Mouse (Mus musculus): ENCODE measurements around the gene Tssk2.

Tssk2 gene

DNA sequence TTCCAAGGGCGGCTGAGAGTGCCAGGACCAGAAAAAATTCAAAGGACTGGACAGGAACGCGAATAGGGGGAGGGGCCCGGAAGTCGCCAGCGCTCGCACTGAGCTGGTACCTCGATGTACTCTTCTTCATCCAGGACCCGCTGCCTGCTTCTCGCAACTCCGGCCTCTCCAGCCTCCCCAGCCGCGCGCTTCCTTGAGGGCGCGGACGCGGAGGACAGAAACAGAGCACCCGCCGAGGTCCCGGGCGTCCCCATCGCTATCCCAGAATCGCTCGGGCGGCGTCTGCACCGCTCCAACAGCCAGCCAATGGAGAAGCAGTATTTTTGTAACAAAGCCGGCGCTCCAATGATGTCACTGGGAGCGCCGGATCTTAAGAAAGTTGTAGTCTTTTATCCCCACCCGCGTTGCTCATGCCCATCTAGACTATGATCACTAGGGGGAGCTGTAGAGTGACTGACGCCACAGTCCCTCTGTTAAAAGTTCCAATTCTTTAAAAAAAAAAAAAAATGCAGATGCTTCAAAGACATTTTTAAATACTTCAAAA, 12.7 kb downstream of the Tssk2 start, which contains the start of gene Ess2:
Ess2 (minus strand) TSS at position 297 of the 544 bp plus-strand sequence.
- DNase-seq (ENCODE audit: low read depth, low spot score) = peak; percentile 99

- no peak for DNase-seq (ENCODE audit: low read depth, low spot score)
These were observed 16.1 kb downstream of the Tssk2 start, which contains the start of gene Gsc2 for GRCm38 (mm10) chr16:17914307-17915249. Gene Gsc2, minus strand, starts transcription at chr16:17915059.

DNA sequence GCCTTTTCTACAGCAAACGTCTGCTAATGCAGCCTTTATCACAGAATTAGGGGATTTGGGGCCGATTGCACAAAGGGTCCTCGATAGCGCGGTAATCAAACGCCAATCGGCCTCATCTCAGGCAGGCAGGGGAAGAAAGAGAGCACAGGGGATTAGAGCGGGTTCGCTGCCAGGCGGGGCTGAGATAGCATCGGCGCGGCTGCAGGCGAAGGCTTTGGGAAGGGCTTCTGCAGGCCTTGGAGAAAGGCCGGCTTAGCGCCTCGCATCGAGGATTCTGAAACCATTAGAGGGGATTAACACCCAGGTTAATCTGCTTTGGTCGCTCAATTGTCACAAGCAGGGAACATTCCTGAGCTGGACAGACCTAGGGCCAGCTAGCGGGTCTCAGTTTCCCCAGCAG, 22.1 kb downstream of the Tssk2 start:
- no peak for DNase-seq (ENCODE audit: low read depth, low spot score)

GRCm38 (mm10) chr16:17921325-17922162, 23.1 kb downstream of the Tssk2 start:
- peak; percentile 99 for DNase-seq (ENCODE audit: low read depth, low spot score)

- DNase-seq (ENCODE audit: low read depth, low spot score) = no peak
These were observed 23.7 kb downstream of the Tssk2 start for GRCm38 (mm10) chr16:17922163-17922538.

GRCm38 (mm10) chr16:17927351-17928082, 29.1 kb downstream of the Tssk2 start:
- peak; percentile 39 for DNase-seq (ENCODE audit: low read depth, low spot score)

DNA sequence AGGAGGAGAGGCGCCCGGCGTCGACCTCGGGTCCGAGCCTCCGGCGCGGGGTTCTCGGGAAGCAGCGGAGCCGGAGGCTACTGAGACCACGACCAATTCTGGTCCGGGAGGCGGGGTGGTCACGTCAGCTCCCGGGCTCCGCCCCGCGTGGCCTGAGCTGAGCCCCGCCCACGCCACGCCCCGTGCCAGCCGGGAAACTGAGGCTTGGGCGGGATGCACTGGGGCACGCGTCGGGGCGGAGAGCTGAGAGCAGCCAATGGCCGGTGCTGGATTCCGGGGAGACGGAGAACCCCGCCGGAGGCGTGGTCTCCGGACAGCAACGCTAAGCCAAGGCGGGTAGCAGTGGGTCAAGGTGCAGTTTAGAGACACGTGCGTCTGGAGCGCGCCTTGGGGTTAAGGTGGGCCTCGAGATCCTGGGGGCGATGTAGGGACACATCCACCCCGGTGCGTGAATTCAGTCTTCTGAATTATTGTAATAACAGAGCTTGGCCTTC, 29.7 kb downstream of the Tssk2 start, which contains the start of gene Slc25a1:
Slc25a1 (minus strand) TSS at position 133 of the 494 bp plus-strand sequence.
- peak; percentile 63 for DNase-seq (ENCODE audit: low read depth, low spot score)

GRCm38 (mm10) chr16:17928627-17929104, 30.2 kb downstream of the Tssk2 start:
- peak; percentile 99 for DNase-seq (ENCODE audit: low read depth, low spot score)

GRCm38 (mm10) chr16:17929211-17929610, 30.8 kb downstream of the Tssk2 start:
- no peak for DNase-seq (ENCODE audit: low read depth, low spot score)

GRCm38 (mm10) chr16:17929631-17930030, 31.2 kb downstream of the Tssk2 start:
- DNase-seq (ENCODE audit: low read depth, low spot score) = no peak

GRCm38 (mm10) chr16:17931906-17932460, 33.5 kb downstream of the Tssk2 start:
- DNase-seq (ENCODE audit: low read depth, low spot score) = no peak

DNA sequence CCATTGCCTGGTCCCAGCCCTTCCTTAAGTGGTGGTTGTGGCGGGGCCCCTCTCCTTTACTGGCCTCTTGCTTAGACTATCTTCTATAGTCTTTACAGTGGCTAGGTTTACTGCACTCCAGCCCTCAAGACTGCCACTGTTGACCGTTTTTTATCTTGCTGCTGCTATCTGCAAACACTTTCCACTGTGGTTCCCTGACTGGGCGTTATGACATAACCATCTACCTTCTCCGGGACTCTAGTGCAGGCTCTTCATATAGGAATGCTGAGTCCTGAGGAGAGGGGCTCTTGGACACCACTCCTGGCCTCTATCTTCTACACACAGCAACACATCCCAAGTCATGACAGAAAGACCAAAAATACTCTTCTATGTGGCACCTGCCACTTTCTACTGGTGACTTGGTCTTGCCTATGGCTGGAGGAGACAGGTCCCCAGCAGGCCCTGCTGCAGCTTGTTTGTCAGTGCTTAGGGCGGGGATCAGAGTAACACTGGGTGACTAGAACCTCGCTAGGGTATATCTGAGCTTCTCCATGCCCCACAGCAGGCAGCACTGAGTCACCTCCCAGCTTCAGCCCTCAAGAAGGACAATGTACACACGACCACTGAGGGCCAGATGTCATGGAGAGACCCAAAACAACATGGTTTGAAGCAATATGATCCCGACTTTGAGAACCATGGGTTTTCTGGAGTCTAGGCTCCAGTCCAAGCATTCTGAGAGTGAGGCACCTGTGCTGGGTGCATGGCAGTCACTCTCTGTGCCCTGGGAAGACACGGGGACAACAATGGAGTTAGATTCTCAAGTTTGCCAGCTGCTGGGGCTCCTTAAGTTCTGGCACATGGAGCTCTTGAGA, 35.4 kb downstream of the Tssk2 start:
- no peak for DNase-seq (ENCODE audit: low read depth, low spot score)

DNA sequence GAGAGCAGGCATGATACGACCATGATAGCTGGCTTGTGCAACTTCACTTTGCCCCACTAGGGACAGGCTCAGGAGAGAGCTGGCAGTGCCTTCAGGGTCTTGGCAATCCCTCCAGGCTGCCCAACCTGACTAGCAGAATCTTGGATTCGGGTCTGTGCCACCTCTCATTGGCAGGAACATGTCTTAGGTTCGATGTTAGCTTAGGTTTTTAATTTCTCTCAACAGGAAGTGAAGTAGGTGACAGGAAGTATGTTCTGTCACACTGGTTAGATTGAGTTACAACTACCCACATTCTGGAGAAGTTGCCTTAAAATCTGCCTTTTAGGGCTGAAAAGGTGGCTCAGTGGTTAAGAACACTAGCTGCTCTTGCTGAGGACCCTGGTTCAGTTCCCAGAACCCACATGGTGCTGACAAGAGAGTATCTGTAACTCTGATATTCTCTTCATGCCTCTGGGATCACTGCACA, 36.0 kb downstream of the Tssk2 start:
- no peak for DNase-seq (ENCODE audit: low read depth, low spot score)

DNA sequence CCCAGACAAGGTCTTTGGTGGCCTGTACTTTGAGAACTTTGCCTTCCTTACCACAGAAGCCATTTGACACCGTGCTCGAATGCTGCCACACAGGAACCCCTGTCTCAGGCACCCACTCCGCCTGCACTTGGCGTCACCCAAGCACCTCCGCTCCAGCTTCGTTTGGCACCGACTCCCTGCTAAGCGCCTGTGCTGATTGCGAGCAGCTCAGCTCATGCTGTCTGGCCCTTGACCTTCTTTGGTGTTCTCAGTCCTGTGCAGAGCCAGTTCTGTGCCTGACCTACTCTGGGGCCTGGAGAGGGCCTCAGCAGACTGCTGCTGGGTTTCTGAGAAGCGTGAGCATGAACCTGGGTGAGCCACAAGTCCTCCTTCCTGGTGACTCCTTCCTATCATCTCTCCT, 38.3 kb downstream of the Tssk2 start:
- no peak for DNase-seq (ENCODE audit: low read depth, low spot score)

- peak; percentile 48 for DNase-seq (ENCODE audit: low read depth, low spot score)
These were observed 39.8 kb downstream of the Tssk2 start for GRCm38 (mm10) chr16:17938187-17938586.

GRCm38 (mm10) chr16:17938821-17939220, 40.4 kb downstream of the Tssk2 start:
- DNase-seq (ENCODE audit: low read depth, low spot score) = peak; percentile 82

- no peak for DNase-seq (ENCODE audit: low read depth, low spot score)
These were observed 40.9 kb downstream of the Tssk2 start for GRCm38 (mm10) chr16:17939255-17939751.

DNA sequence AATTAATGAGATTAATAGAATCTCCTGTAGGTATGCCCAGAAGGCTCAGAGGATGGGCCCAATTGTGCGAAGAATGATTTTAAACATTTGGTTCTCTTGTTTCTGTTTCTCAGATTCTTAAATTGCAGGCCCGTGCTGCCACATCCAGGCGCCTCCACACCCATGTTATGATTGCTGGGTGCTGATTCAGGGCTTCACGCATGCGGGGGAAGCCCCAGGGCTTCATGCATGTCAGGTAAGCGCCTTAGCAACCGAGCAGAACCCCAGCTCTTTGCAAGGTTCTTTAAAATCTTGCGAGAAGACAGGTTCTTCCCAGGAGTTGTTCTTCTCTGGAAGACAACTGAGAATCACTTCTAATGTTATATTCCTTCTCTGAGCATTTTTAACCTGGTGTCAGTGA, 45.0 kb downstream of the Tssk2 start:
- DNase-seq (ENCODE audit: low read depth, low spot score) = no peak
